Mouse (Mus musculus): ENCODE measurements around the gene Knstrn.

GRCm38 (mm10) chr2:118776295-118776694 is 37.5 kb upstream of the Knstrn start:
- no peak for TF ChIP-seq CTCF (IDR thresholded peaks at IDR 0.05; ENCODE audit: borderline replicate concordance, insufficient read depth, low read depth, low read length)
- TF ChIP-seq POLR2A (IDR thresholded peaks at IDR 0.05; ENCODE audit: borderline replicate concordance, insufficient read depth, low read length): 0 out of 2 replicates have a peak, but pooled peaks have one; percentile 2
